9 mouse cellular contexts compared by ENCODE assay signal in genomic region chr14:20639918-20640619, GRCm38 (mm10). TPM values are rescaled to one million over a fixed set of nuclear protein-coding genes. Genes with fewer than 3 reads are reported as not detected.
DNase-seq lines count a peak whose midpoint lies in the region; ATAC-seq and TF ChIP-seq lines count a peak whose summit lies in the region.
"Had no signal": no experiment of that assay in that cellular context is flagged by ENCODE, and none has a peak within 500 bp of the region (broad histone marks: within the 10 kb centered on the region; RNA-seq: fewer than 3 reads in every experiment).

No protein-coding gene starts in this region.

- intact Hi-C loops in heart, adult 2 months (cut with DNase I): loop anchor here (2.0 to 10.0 kb wide), 3 partner anchors 21 to 245 kb away; partner anchors contain the start of gene Mrps16
- intact Hi-C loops in heart, postnatal 10 days (cut with DNase I): loop anchor here (5.0 kb wide), 1 partner anchor 63 kb away; no protein-coding TSS in a partner anchor

- peaks cover 2% of the 10 kb centered on the region for H3K36me3 ChIP-seq in heart, adult 2 months (ENCODE audit: control insufficient read depth, insufficient read depth, low read length)
- H3K36me3 ChIP-seq in hindbrain, embryonic 12.5 days: no peaks in the 10 kb centered on the region
- H3K36me3 ChIP-seq in macrophage (ENCODE audit: inconsistent target): no peaks in the 10 kb centered on the region
- H3K36me3 ChIP-seq in stomach, postnatal 0 days (ENCODE audit: control insufficient read depth, insufficient read depth, low read length): no peaks in the 10 kb centered on the region

- no peak for DNase-seq in heart, adult 2 months
- DNase-seq in heart, postnatal 10 days: no peak
- peak; percentile 76 for DNase-seq in CD4-positive helper T cell, adult 2 months (ENCODE audit: low read depth, low spot score)
- DNase-seq in cerebellum, postnatal 10 days: peak; percentile 41 to 47
- no peak for DNase-seq in stomach, postnatal 0 days (ENCODE audit: low spot score)
- no peak for DNase-seq in layer of hippocampus, adult 9-11 months

- peak; percentile 76; the same call in 1 of the 2 replicates for ATAC-seq in hindbrain, embryonic 12.5 days (ENCODE audit: low FRiP score)
- peak; percentile 64 for ATAC-seq in stomach, postnatal 0 days (ENCODE audit: low FRiP score, low TSS enrichment)

- TF ChIP-seq POLR2A in heart, adult 2 months (IDR thresholded peaks at IDR 0.05; ENCODE audit: insufficient read depth, low read depth, low read length): no peak

- no peaks in the 10 kb centered on the region for H3K79me2 ChIP-seq in heart, adult 2 months (replicated peaks; ENCODE audit: control insufficient read depth, insufficient read depth, low read length)
- H3K79me2 ChIP-seq in macrophage (ENCODE audit: inconsistent target): peaks cover 10% of the 10 kb centered on the region; the same call in 1 of the 2 replicates

- no peaks in the 10 kb centered on the region for H3K9me3 ChIP-seq in hindbrain, embryonic 12.5 days (replicated peaks)
- H3K9me3 ChIP-seq in stomach, postnatal 0 days (ENCODE audit: control insufficient read depth, low read length): no peaks in the 10 kb centered on the region

- peak overlapping the region; percentile 94 for H3K4me3 ChIP-seq in heart, adult 2 months
- peak overlapping the region; percentile 85 for H3K4me3 ChIP-seq in hindbrain, embryonic 12.5 days
- H3K4me3 ChIP-seq in macrophage (ENCODE audit: inconsistent target): peak overlapping the region; percentile 81
- H3K4me3 ChIP-seq in stomach, postnatal 0 days (ENCODE audit: low read depth, low read length): peak overlapping the region; percentile 75

- no peak for TF ChIP-seq EP300 in heart, adult 2 months (IDR thresholded peaks at IDR 0.05; ENCODE audit: insufficient read depth, low read depth, low read length)
- TF ChIP-seq EP300 in stomach, postnatal 0 days (optimal IDR thresholded peaks at IDR 0.05): no peak

- no peak for TF ChIP-seq CTCF in heart, adult 2 months (IDR thresholded peaks at IDR 0.05)
- TF ChIP-seq CTCF in stomach, postnatal 0 days (IDR thresholded peaks at IDR 0.05; ENCODE audit: low read depth): no peak

- no peaks in the 10 kb centered on the region; the same call in none of the 2 replicates for H3K4me1 ChIP-seq in heart, adult 2 months (ENCODE audit: control insufficient read depth, insufficient read depth, low read length)
- peaks cover 10% of the 10 kb centered on the region for H3K4me1 ChIP-seq in hindbrain, embryonic 12.5 days
- no peaks in the 10 kb centered on the region for H3K4me1 ChIP-seq in stomach, postnatal 0 days (replicated peaks; ENCODE audit: control insufficient read depth, insufficient read depth)

- H3K9ac ChIP-seq in heart, adult 2 months (ENCODE audit: low read depth, low read length): peak overlapping the region; percentile 64
- peak overlapping the region; percentile 87 for H3K9ac ChIP-seq in hindbrain, embryonic 12.5 days
- peak overlapping the region; percentile 93 for H3K9ac ChIP-seq in stomach, postnatal 0 days (ENCODE audit: low read length)

- peak overlapping the region; percentile 94 for H3K27ac ChIP-seq in heart, adult 2 months
- H3K27ac ChIP-seq in hindbrain, embryonic 12.5 days: peak overlapping the region; percentile 95
- no peak overlapping the region for H3K27ac ChIP-seq in macrophage
- H3K27ac ChIP-seq in stomach, postnatal 0 days (replicated peaks): peak overlapping the region; percentile 96

- H3K27me3 ChIP-seq in heart, adult 2 months (ENCODE audit: control insufficient read depth, insufficient read depth, low read length): no peaks in the 10 kb centered on the region
- H3K27me3 ChIP-seq in hindbrain, embryonic 12.5 days: no peaks in the 10 kb centered on the region
- no peaks in the 10 kb centered on the region for H3K27me3 ChIP-seq in stomach, postnatal 0 days (ENCODE audit: control insufficient read depth, insufficient read depth, low read length)

- WGBS in heart, adult 2 months: 10% methylated on average over 16 of the region's 16 CpGs
- 2% methylated on average over 16 of the region's 16 CpGs for WGBS in hindbrain, embryonic 12.5 days
- WGBS in macrophage (ENCODE audit: missing documents): 5% methylated on average over 16 of the region's 16 CpGs
- WGBS in stomach, postnatal 0 days: 3% methylated on average over 16 of the region's 16 CpGs

- H3K4me2 ChIP-seq in hindbrain, embryonic 12.5 days (replicated peaks): peak overlapping the region; percentile 76
- H3K4me2 ChIP-seq in stomach, postnatal 0 days (replicated peaks; ENCODE audit: low read depth): peak overlapping the region; percentile 81

RNA-seq across cellular contexts. Expression of gene Usp54, which starts 0.8 kb away (rescaled TPM):
- total RNA-seq in heart, adult 2 months (2021): 10 to 100 TPM; 14.1 to 16.2 TPM
- 10.9 and 16.3 TPM in 2 replicates for polyA plus RNA-seq in heart, adult 2 months (2012; rRNA removed)
- 10 to 100 TPM; 12.9 to 14.0 TPM for total RNA-seq in heart, postnatal 10 days (2021)
- 16.6 and 16.9 TPM in 2 replicates for polyA plus RNA-seq in hindbrain, embryonic 12.5 days (2016; fragmentation: Nextera tagmentation; extraction: Ambion mirVana)
- 10 to 100 TPM in 21 of 26 experiments, 1 to 10 TPM in 5; 8.4 to 19.6 (median 12.2) TPM for total RNA-seq in macrophage (2018; cell fraction: chromatin; rRNA removed)
- 1 to 10 TPM; 1.9 to 3.8 (median 2.7) TPM for total RNA-seq in macrophage (2018; cell fraction: cytosol; rRNA removed)
- total RNA-seq in macrophage (2018; cell fraction: nucleus; rRNA removed): 10 to 100 TPM in 6 of 26 experiments, 1 to 10 TPM in 20; 3.9 to 13.7 (median 7.6) TPM
- polyA plus RNA-seq in macrophage (2018): 2.2 to 2.9 TPM (median 2.5 TPM) in 3 replicates
- polyA plus RNA-seq in stomach, postnatal 0 days (2015; fragmentation: Nextera tagmentation; extraction: Ambion mirVana): 3.3 and 3.4 TPM in 2 replicates

RNA-seq across cellular contexts. Expression of gene Myoz1, which starts 16.3 kb away (rescaled TPM):
- under 1 TPM; 0.31 to 0.52 TPM for total RNA-seq in heart, adult 2 months (2021)
- polyA plus RNA-seq in heart, adult 2 months (2012; rRNA removed): 0.31 and 0.91 TPM in 2 replicates
- 1 to 10 TPM; 1.1 to 2.1 TPM for total RNA-seq in heart, postnatal 10 days (2021)
- 0.19 and 0.30 TPM in 2 replicates for polyA plus RNA-seq in hindbrain, embryonic 12.5 days (2016; fragmentation: Nextera tagmentation; extraction: Ambion mirVana)
- under 1 TPM in 1 of 26 experiments, not detected in 25; 0.79 TPM for total RNA-seq in macrophage (2018; cell fraction: chromatin; rRNA removed)
- total RNA-seq in macrophage (2018; cell fraction: cytosol; rRNA removed): 1 to 10 TPM in 5 of 26 experiments, under 1 TPM in 21; 0.29 to 1.3 (median 0.71) TPM
- 1 to 10 TPM in 4 of 26 experiments, under 1 TPM in 6, not detected in 16; 0.40 to 3.1 (median 0.87) TPM for total RNA-seq in macrophage (2018; cell fraction: nucleus; rRNA removed)
- polyA plus RNA-seq in macrophage (2018): 0.37 to 1.8 TPM (median 0.59 TPM) in 3 replicates
- 0.10 TPM in 1 of 2 replicates, not detected in the other for polyA plus RNA-seq in stomach, postnatal 0 days (2015; fragmentation: Nextera tagmentation; extraction: Ambion mirVana)
- total RNA-seq: adrenal gland, postnatal 36 days had no signal

RNA-seq across cellular contexts. Expression of gene Synpo2l, which starts 28.1 kb away (rescaled TPM):
- total RNA-seq in heart, adult 2 months (2021): 100 to 1,000 TPM in 1 of 2 experiments, 10 to 100 TPM in 1; 96.8 to 126 TPM
- 63.4 and 67.7 TPM in 2 replicates for polyA plus RNA-seq in heart, adult 2 months (2012; rRNA removed)
- total RNA-seq in heart, postnatal 10 days (2021): 100 to 1,000 TPM; 164 to 213 TPM
- polyA plus RNA-seq in hindbrain, embryonic 12.5 days (2016; fragmentation: Nextera tagmentation; extraction: Ambion mirVana): 0.85 and 5.3 TPM in 2 replicates
- total RNA-seq in macrophage (2018; cell fraction: chromatin; rRNA removed): under 1 TPM in 2 of 26 experiments, not detected in 24; 0.24 to 0.27 TPM
- total RNA-seq in macrophage (2018; cell fraction: cytosol; rRNA removed): under 1 TPM in 12 of 26 experiments, not detected in 14; 0.03 to 0.06 (median 0.04) TPM
- under 1 TPM in 2 of 26 experiments, not detected in 24; 0.14 to 0.37 TPM for total RNA-seq in macrophage (2018; cell fraction: nucleus; rRNA removed)
- polyA plus RNA-seq in macrophage (2018): not detected in 3 replicates
- polyA plus RNA-seq in stomach, postnatal 0 days (2015; fragmentation: Nextera tagmentation; extraction: Ambion mirVana): 0.30 and 0.42 TPM in 2 replicates

RNA-seq across cellular contexts. Expression of gene Sec24c, which starts 34.0 kb away (rescaled TPM):
- total RNA-seq in heart, adult 2 months (2021): 100 to 1,000 TPM in 1 of 2 experiments, 10 to 100 TPM in 1; 98.2 to 106 TPM
- 133 and 146 TPM in 2 replicates for polyA plus RNA-seq in heart, adult 2 months (2012; rRNA removed)
- total RNA-seq in heart, postnatal 10 days (2021): 100 to 1,000 TPM; 103 to 105 TPM
- 102 and 109 TPM in 2 replicates for polyA plus RNA-seq in hindbrain, embryonic 12.5 days (2016; fragmentation: Nextera tagmentation; extraction: Ambion mirVana)
- 100 to 1,000 TPM; 142 to 235 (median 175) TPM for total RNA-seq in macrophage (2018; cell fraction: chromatin; rRNA removed)
- 10 to 100 TPM; 51.1 to 71.1 (median 61.4) TPM for total RNA-seq in macrophage (2018; cell fraction: cytosol; rRNA removed)
- 100 to 1,000 TPM in 10 of 26 experiments, 10 to 100 TPM in 16; 76.3 to 122 (median 96.9) TPM for total RNA-seq in macrophage (2018; cell fraction: nucleus; rRNA removed)
- 43.0 to 56.3 TPM (median 51.3 TPM) in 3 replicates for polyA plus RNA-seq in macrophage (2018)
- polyA plus RNA-seq in stomach, postnatal 0 days (2015; fragmentation: Nextera tagmentation; extraction: Ambion mirVana): 41.4 and 42.9 TPM in 2 replicates

RNA-seq across cellular contexts. Expression of gene Fut11, which starts 54.7 kb away (rescaled TPM):
- total RNA-seq in heart, adult 2 months (2021): 1 to 10 TPM; 5.3 to 5.9 TPM
- 5.3 and 6.9 TPM in 2 replicates for polyA plus RNA-seq in heart, adult 2 months (2012; rRNA removed)
- total RNA-seq in heart, postnatal 10 days (2021): 10 to 100 TPM; 11.1 to 11.6 TPM
- 32.0 and 33.4 TPM in 2 replicates for polyA plus RNA-seq in hindbrain, embryonic 12.5 days (2016; fragmentation: Nextera tagmentation; extraction: Ambion mirVana)
- total RNA-seq in macrophage (2018; cell fraction: chromatin; rRNA removed): 1 to 10 TPM in 25 of 26 experiments, under 1 TPM in 1; 1.00 to 9.2 (median 2.9) TPM
- total RNA-seq in macrophage (2018; cell fraction: cytosol; rRNA removed): 10 to 100 TPM in 6 of 26 experiments, 1 to 10 TPM in 20; 4.8 to 14.4 (median 8.4) TPM
- 10 to 100 TPM in 13 of 26 experiments, 1 to 10 TPM in 13; 4.7 to 21.4 (median 10.0) TPM for total RNA-seq in macrophage (2018; cell fraction: nucleus; rRNA removed)
- polyA plus RNA-seq in macrophage (2018): 6.3 to 12.2 TPM (median 8.0 TPM) in 3 replicates
- polyA plus RNA-seq in stomach, postnatal 0 days (2015; fragmentation: Nextera tagmentation; extraction: Ambion mirVana): 13.0 and 13.7 TPM in 2 replicates

Comparison
In these comparisons a context has a peak if more than half of its experiments do, and no peak if none do; other contexts are left out.
1. DNase-seq: peak in CD4-positive helper T cell, adult 2 months (single experiment) and cerebellum, postnatal 10 days (2 of 2); none in heart, adult 2 months (0 of 2), heart, postnatal 10 days (0 of 2), stomach, postnatal 0 days (single experiment) and layer of hippocampus, adult 9-11 months (single experiment).
2. RNA of gene Synpo2l, which starts 28.1 kb away (polyA plus RNA-seq): 63.4 to 67.7 TPM in heart, adult 2 months; 0.85 to 5.3 TPM in hindbrain, embryonic 12.5 days, 0.30 to 0.42 TPM in stomach, postnatal 0 days and not detected in macrophage; every median in the first group is over 10 times any median in the second.
3. Peak in every context shown above with its lines, with median percentiles within 50 percentile points of each other: H3K4me3 ChIP-seq and H3K9ac ChIP-seq.